In the genomic region with DNA sequence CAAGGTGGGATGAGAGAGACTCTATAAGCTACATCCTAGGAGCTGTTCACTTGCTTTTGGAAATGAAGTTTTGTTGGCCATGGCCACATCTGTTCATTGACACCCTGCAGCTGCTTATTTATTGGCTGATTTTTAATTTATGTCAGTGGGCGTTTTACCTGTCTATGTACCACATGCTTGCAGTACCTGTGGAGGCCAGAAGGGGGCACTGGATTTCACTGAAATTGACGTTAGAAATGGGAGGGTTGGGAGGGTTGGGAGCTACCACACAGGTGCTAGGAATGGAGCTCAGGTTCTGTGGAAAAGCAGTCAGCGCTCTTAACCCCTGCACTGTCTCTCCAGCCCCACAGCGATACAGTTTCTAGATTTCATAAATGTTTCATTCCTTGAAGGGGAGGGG, we compare ENCODE assay signal across 10 mouse cellular contexts.
DNase-seq lines count a peak whose midpoint lies in the region; ATAC-seq and TF ChIP-seq lines count a peak whose summit lies in the region.
"Had no signal": no experiment of that assay in that cellular context is flagged by ENCODE, and none has a peak within 500 bp of the region (broad histone marks: within the 10 kb centered on the region; RNA-seq: fewer than 3 reads in every experiment).

No protein-coding gene starts in this region.

- no peaks in the 10 kb centered on the region for H3K9me3 ChIP-seq in liver, embryonic 11.5 days (ENCODE audit: control insufficient read depth, low read length)
- peaks cover 3% of the 10 kb centered on the region; the same call in 1 of the 2 replicates for H3K9me3 ChIP-seq in heart, embryonic 12.5 days (replicated peaks)
- H3K9me3 ChIP-seq: embryonic facial prominence, embryonic 12.5 days had no signal

- DNase-seq in embryo, embryonic 10 days (ENCODE audit: low spot score), result peak; percentile 57
- no peak for DNase-seq in embryo, embryonic 9.5 days (ENCODE audit: extremely low spot score)
- peak; percentile 53 for DNase-seq in liver, adult 2 months (ENCODE audit: extremely low read depth, low read depth, low spot score)
- no peak for DNase-seq in liver, embryonic 11.5 days (ENCODE audit: low spot score)
- no peak for DNase-seq in brain, embryonic 14.5 days (ENCODE audit: low read depth)
- DNase-seq in heart, adult 9 months (ENCODE audit: low spot score in 2 of 2), result no peak

- H3K4me3 ChIP-seq in liver, adult 2 months (ENCODE audit: insufficient read depth, low read depth, low read length), result no peak overlapping the region
- H3K4me3 ChIP-seq in liver, embryonic 11.5 days (ENCODE audit: low read depth, low read length), result no peak overlapping the region
- H3K4me3 ChIP-seq in olfactory bulb, adult 2 months (ENCODE audit: insufficient read depth, low read depth, low read length), result no peak overlapping the region
- H3K4me3 ChIP-seq in heart, embryonic 12.5 days, result no peak overlapping the region
- H3K4me3 ChIP-seq: embryonic facial prominence, embryonic 12.5 days; heart, embryonic 13.5 days had no signal

- no peaks in the 10 kb centered on the region for H3K27me3 ChIP-seq in liver, adult 2 months (ENCODE audit: control insufficient read depth, insufficient read depth, low read length)
- H3K27me3 ChIP-seq in liver, embryonic 11.5 days (replicated peaks; ENCODE audit: control insufficient read depth, insufficient read depth, low read length), result no peaks in the 10 kb centered on the region
- H3K27me3 ChIP-seq in heart, embryonic 12.5 days (replicated peaks), result 0 out of 2 replicates have a peak, but pooled peaks cover 2% of the 10 kb centered on the region
- H3K27me3 ChIP-seq: embryonic facial prominence, embryonic 12.5 days had no signal

- peak; percentile 56 for TF ChIP-seq CTCF in liver, adult 2 months (IDR thresholded peaks at IDR 0.05; ENCODE audit: low read depth, low read length)
- peak; percentile 56 for TF ChIP-seq CTCF in brain, embryonic 14.5 days (IDR thresholded peaks at IDR 0.05; ENCODE audit: borderline replicate concordance, extremely low read depth, insufficient read depth, insufficient read length)
- TF ChIP-seq CTCF in olfactory bulb, adult 2 months (IDR thresholded peaks at IDR 0.05; ENCODE audit: insufficient read depth, low read depth, low read length), result 0 out of 2 replicates have a peak, but pooled peaks have one; percentile 5

- H3K9ac ChIP-seq in liver, adult 2 months (ENCODE audit: low read depth, low read length), result no peak overlapping the region
- no peak overlapping the region for H3K9ac ChIP-seq in liver, embryonic 11.5 days (ENCODE audit: low read depth, low read length)
- no peak overlapping the region for H3K9ac ChIP-seq in heart, embryonic 12.5 days
- H3K9ac ChIP-seq: embryonic facial prominence, embryonic 12.5 days; heart, embryonic 13.5 days had no signal

- 54% methylated on average over 4 of the region's 4 CpGs for WGBS in liver, adult 2 months
- WGBS in liver, embryonic 11.5 days, result 43% methylated on average over 4 of the region's 4 CpGs
- WGBS in olfactory bulb, adult 2 months, result 52% methylated on average over 4 of the region's 4 CpGs
- WGBS in heart, embryonic 12.5 days, result 58% methylated on average over 4 of the region's 4 CpGs

- no peaks in the 10 kb centered on the region for H3K36me3 ChIP-seq in liver, adult 2 months (ENCODE audit: control insufficient read depth, insufficient read depth, low read length)
- H3K36me3 ChIP-seq in liver, embryonic 11.5 days (ENCODE audit: control insufficient read depth, insufficient read depth, low read length), result no peaks in the 10 kb centered on the region
- no peaks in the 10 kb centered on the region for H3K36me3 ChIP-seq in heart, embryonic 12.5 days
- H3K36me3 ChIP-seq: embryonic facial prominence, embryonic 12.5 days; heart, embryonic 13.5 days had no signal

- TF ChIP-seq POLR2A in liver, adult 2 months (IDR thresholded peaks at IDR 0.05; ENCODE audit: extremely low read depth, insufficient read depth, low read length), result no peak
- TF ChIP-seq POLR2A in brain, embryonic 14.5 days (IDR thresholded peaks at IDR 0.05; ENCODE audit: borderline replicate concordance, extremely low read depth, insufficient read depth, insufficient read length, poor library complexity, severe bottlenecking), result no peak
- no peak for TF ChIP-seq POLR2A in olfactory bulb, adult 2 months (IDR thresholded peaks at IDR 0.05; ENCODE audit: insufficient read depth, low read depth, low read length)

- no peak overlapping the region for H3K4me2 ChIP-seq in liver, embryonic 11.5 days
- no peak overlapping the region for H3K4me2 ChIP-seq in heart, embryonic 12.5 days
- H3K4me2 ChIP-seq: embryonic facial prominence, embryonic 12.5 days; heart, embryonic 13.5 days had no signal

- no peaks in the 10 kb centered on the region for H3K79me2 ChIP-seq in liver, adult 2 months (ENCODE audit: control insufficient read depth, insufficient read depth, low read length)

- no peak overlapping the region for H3K27ac ChIP-seq in liver, adult 2 months (replicated peaks; ENCODE audit: insufficient read depth, low read depth, low read length)
- no peak overlapping the region for H3K27ac ChIP-seq in liver, embryonic 11.5 days (ENCODE audit: low read depth, low read length)
- H3K27ac ChIP-seq in olfactory bulb, adult 2 months (ENCODE audit: insufficient read depth, low read depth, low read length), result no peak overlapping the region
- no peak overlapping the region for H3K27ac ChIP-seq in heart, embryonic 12.5 days (ENCODE audit: poor library complexity, severe bottlenecking)
- H3K27ac ChIP-seq: embryonic facial prominence, embryonic 12.5 days; heart, embryonic 13.5 days had no signal

- no peak for ATAC-seq in liver, embryonic 11.5 days (replicated peaks; ENCODE audit: low FRiP score)
- ATAC-seq in heart, embryonic 12.5 days (ENCODE audit: insufficient number of reproducible peaks, low FRiP score), result no peak

- H3K4me1 ChIP-seq in liver, adult 2 months (ENCODE audit: control insufficient read depth, insufficient read depth, low read length), result no peaks in the 10 kb centered on the region
- no peaks in the 10 kb centered on the region for H3K4me1 ChIP-seq in liver, embryonic 11.5 days (replicated peaks; ENCODE audit: control insufficient read depth, insufficient read depth, low read length)
- H3K4me1 ChIP-seq in olfactory bulb, adult 2 months (ENCODE audit: control insufficient read depth, insufficient read depth, low read length), result peaks cover 17% of the 10 kb centered on the region
- peaks cover 7% of the 10 kb centered on the region for H3K4me1 ChIP-seq in heart, embryonic 12.5 days (replicated peaks)
- H3K4me1 ChIP-seq: embryonic facial prominence, embryonic 12.5 days had no signal

Comparison
In these comparisons a context has a peak if more than half of its experiments do, and no peak if none do; other contexts are left out.
1. DNase-seq: peak in embryo, embryonic 10 days (single experiment) and liver, adult 2 months (single experiment); none in embryo, embryonic 9.5 days (single experiment), liver, embryonic 11.5 days (single experiment), brain, embryonic 14.5 days (single experiment) and heart, adult 9 months (0 of 2).
2. CTCF ChIP-seq: peak in every context shown above with its lines; median percentile 56 in liver, adult 2 months; 56 in brain, embryonic 14.5 days; 5 in olfactory bulb, adult 2 months.